Mouse (Mus musculus) limb, embryonic 10.5 days (tissue): ENCODE measurements at regions not wholly inside any gene's neighbourhood (a gene's known extent, or its start where the extent isn't known, plus 50 kb on each side); places are given as distances from the start of the nearest gene placed in this dataset.

Source experiments
- DNase-seq: peaks from one replicate; pipeline ENCODE4 v3.0.0-alpha.2; 2017; ENCODE audit warnings: low spot score
- H3K27ac ChIP-seq: fragments of 300-500 bp; sonication (generic); 2 replicates; pipeline ENCODE4 v1.5.1; 2016; ENCODE audit warnings: mild to moderate bottlenecking
- H3K27me3 ChIP-seq: fragments of 300-500 bp; sonication (generic); 2 replicates; pipeline ENCODE4 v1.6.1; 2016; ENCODE audit warnings: low read depth, mild to moderate bottlenecking; ENCODE audit not compliant: poor library complexity, severe bottlenecking
- H3K36me3 ChIP-seq: fragments of 300-500 bp; sonication (generic); 2 replicates; pipeline ENCODE4 v1.6.1; 2016; ENCODE audit warnings: mild to moderate bottlenecking, moderate library complexity
- H3K4me1 ChIP-seq: fragments of 300-500 bp; sonication (generic); 2 replicates; pipeline ENCODE4 v1.6.1; 2016
- H3K4me3 ChIP-seq: fragments of 300-500 bp; sonication (generic); 2 replicates; pipeline ENCODE4 v1.5.1; 2016; ENCODE audit warnings: mild to moderate bottlenecking, moderate library complexity
- H3K9me3 ChIP-seq: fragments of 300-500 bp; sonication (generic); replicated peaks from 2 replicates; pipeline ENCODE4 v1.6.1; 2016; ENCODE audit warnings: mild to moderate bottlenecking
- WGBS: fragments of 180-500 bp; shearing (Covaris S2); methylation state at CpG from one replicate; pipeline ENCODE4 v1.1.7; 2016; 5-methylcytosine and 5-hydroxymethylcytosine counted together

GRCm38 (mm10) chr9:63876023-63876422, 118.2 kb upstream of the Smad3 start:
- Histone ChIP-seq H3K27ac (no peak overlapping the region; the same call in 1 of the 2 replicates), H3K9me3 (no peaks in the 10 kb centered on the region), H3K27me3 (0 out of 2 replicates have a peak, but pooled peaks cover 17% of the 10 kb centered on the region), H3K36me3 (no peaks in the 10 kb centered on the region), H3K4me1 (peaks cover 38% of the 10 kb centered on the region), H3K4me3 (no peak overlapping the region)
- WGBS, result 90% methylated on average over 12 of the region's 12 CpGs
- no peak for DNase-seq

GRCm38 (mm10) chr9:63875193-63875592, 117.4 kb upstream of the Smad3 start:
- Histone ChIP-seq H3K27me3 (0 out of 2 replicates have a peak, but pooled peaks cover 17% of the 10 kb centered on the region), H3K36me3 (no peaks in the 10 kb centered on the region), H3K9me3 (no peaks in the 10 kb centered on the region), H3K4me1 (peaks cover 30% of the 10 kb centered on the region), H3K27ac (no peak overlapping the region), H3K4me3 (no peak overlapping the region)
- DNase-seq, result no peak
- WGBS, result 87% methylated on average over 5 of the region's 5 CpGs

- no peak for DNase-seq
- H3K9me3 ChIP-seq, result no peaks in the 10 kb centered on the region
- H3K4me3 ChIP-seq, result no peak overlapping the region
- H3K36me3 ChIP-seq, result no peaks in the 10 kb centered on the region
- H3K27ac ChIP-seq, result no peak overlapping the region
- H3K4me1 ChIP-seq, result peaks cover 10% of the 10 kb centered on the region; the same call in 1 of the 2 replicates
- 51% methylated on average over 11 of the region's 11 CpGs for WGBS
- H3K27me3 ChIP-seq, result no peaks in the 10 kb centered on the region
These were observed 106.6 kb upstream of the Smad3 start for GRCm38 (mm10) chr9:63864350-63864749.

GRCm38 (mm10) chr9:63863328-63863727, 105.5 kb upstream of the Smad3 start:
- H3K27me3 ChIP-seq, result no peaks in the 10 kb centered on the region
- WGBS, result 82% methylated on average over 4 of the region's 4 CpGs
- H3K9me3 ChIP-seq, result no peaks in the 10 kb centered on the region
- no peaks in the 10 kb centered on the region for H3K36me3 ChIP-seq
- no peak overlapping the region for H3K27ac ChIP-seq
- H3K4me3 ChIP-seq, result no peak overlapping the region
- no peak for DNase-seq
- peaks cover 10% of the 10 kb centered on the region; the same call in 1 of the 2 replicates for H3K4me1 ChIP-seq

DNA sequence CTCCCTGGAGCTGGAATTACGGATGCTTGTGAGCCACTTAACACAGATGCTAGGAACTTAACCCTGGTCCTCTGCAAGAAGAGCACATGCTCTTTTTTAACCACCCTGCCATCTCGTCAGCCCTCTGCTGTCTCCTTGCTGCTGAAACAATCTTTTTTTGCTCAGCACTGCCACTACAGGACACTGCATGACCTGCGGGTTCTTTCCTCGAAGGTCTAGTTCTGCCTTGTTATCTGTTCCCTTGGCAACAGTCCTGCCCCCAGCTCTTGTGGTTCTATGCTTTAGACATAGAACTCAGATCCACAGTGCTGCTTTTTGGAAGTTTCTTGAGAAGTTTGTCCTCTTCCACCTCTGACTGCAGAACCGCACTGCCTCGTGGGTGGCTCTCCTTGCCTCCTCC, 104.6 kb upstream of the Smad3 start:
- no peaks in the 10 kb centered on the region for H3K9me3 ChIP-seq
- peaks cover 13% of the 10 kb centered on the region; the same call in 1 of the 2 replicates for H3K4me1 ChIP-seq
- H3K4me3 ChIP-seq, result no peak overlapping the region
- 46% methylated on average over 6 of the region's 6 CpGs for WGBS
- no peaks in the 10 kb centered on the region for H3K36me3 ChIP-seq
- no peaks in the 10 kb centered on the region for H3K27me3 ChIP-seq
- DNase-seq, result no peak
- no peak overlapping the region for H3K27ac ChIP-seq

- Histone ChIP-seq H3K4me3 (no peak overlapping the region), H3K4me1 (peaks cover 23% of the 10 kb centered on the region), H3K9me3 (no peaks in the 10 kb centered on the region), H3K27ac (no peak overlapping the region), H3K36me3 (no peaks in the 10 kb centered on the region), H3K27me3 (no peaks in the 10 kb centered on the region)
- no peak for DNase-seq
- WGBS, result 87% methylated on average over 4 of the region's 4 CpGs
These were observed 103.6 kb upstream of the Smad3 start for GRCm38 (mm10) chr9:63861418-63861817.

- 93% methylated on average over 2 of the region's 2 CpGs for WGBS
- H3K4me3 ChIP-seq, result no peak overlapping the region
- peaks cover 25% of the 10 kb centered on the region for H3K4me1 ChIP-seq
- no peak overlapping the region for H3K27ac ChIP-seq
- no peaks in the 10 kb centered on the region for H3K36me3 ChIP-seq
- no peak for DNase-seq
- H3K27me3 ChIP-seq, result no peaks in the 10 kb centered on the region
- H3K9me3 ChIP-seq, result no peaks in the 10 kb centered on the region
These were observed 102.4 kb upstream of the Smad3 start for GRCm38 (mm10) chr9:63860196-63860595.

DNA sequence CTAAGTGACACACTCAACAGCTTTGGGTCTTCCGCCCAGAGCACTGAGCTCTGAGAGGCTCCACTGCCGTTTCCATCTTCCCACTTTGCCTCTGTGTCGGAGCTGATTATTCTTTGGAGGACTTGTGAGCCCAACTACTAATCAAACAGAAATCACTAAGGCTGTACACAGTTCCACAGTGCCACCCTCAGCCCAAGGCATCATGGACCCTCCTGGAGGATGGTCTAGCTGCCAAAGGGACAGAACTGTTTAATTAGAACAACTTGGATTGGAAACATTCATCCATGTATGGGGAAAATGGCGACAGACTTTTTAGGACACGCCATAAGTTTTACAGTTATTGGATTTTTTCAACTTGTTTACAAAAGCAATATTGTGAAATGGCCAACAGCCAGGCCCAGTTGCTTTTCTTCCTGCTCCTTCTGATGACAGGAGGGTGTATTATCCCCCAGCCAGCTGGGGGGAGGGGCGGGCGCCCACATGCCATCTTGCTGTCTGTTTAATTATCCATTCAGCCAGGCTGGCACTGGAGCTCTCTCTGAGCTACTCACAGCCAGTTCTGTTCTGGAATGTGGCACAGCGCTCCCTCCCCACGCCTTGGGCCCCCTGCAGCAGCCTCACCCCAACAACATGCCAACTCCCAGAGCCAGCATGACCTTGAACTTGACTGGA, 98.4 kb upstream of the Smad3 start:
- H3K36me3 ChIP-seq, result no peaks in the 10 kb centered on the region
- no peak overlapping the region for H3K4me3 ChIP-seq
- WGBS, result 83% methylated on average over 9 of the region's 9 CpGs
- H3K27me3 ChIP-seq, result peaks cover 8% of the 10 kb centered on the region; the same call in 1 of the 2 replicates
- DNase-seq, result no peak
- no peak overlapping the region for H3K27ac ChIP-seq
- H3K9me3 ChIP-seq, result no peaks in the 10 kb centered on the region
- H3K4me1 ChIP-seq, result peaks cover 21% of the 10 kb centered on the region

- Histone ChIP-seq H3K36me3 (no peaks in the 10 kb centered on the region), H3K27me3 (peaks cover 8% of the 10 kb centered on the region; the same call in 1 of the 2 replicates), H3K9me3 (no peaks in the 10 kb centered on the region), H3K27ac (no peak overlapping the region), H3K4me1 (peaks cover 12% of the 10 kb centered on the region), H3K4me3 (no peak overlapping the region)
- WGBS, result 63% methylated on average over 12 of the region's 12 CpGs
- DNase-seq, result no peak
These were observed 94.0 kb upstream of the Smad3 start for GRCm38 (mm10) chr9:63851809-63852208.

DNA sequence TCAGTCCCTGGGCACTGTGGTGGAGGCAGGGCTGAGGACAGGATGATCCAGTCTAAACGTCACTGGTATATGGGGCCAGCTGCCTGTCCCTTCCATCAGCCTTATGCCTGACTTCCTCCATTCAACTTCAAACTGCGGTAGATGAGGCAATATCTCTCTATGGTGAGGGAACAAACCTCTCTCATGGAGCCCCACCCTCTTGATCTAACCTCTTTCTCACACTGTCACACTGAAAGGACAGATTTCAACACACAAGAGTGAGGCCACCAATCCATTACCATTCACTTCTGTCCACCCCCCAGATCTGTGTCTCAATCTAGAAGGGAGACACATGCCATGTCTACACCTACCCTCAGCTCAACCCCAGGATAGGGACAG, 92.5 kb upstream of the Smad3 start:
- Histone ChIP-seq H3K4me1 (peaks cover 6% of the 10 kb centered on the region; the same call in 1 of the 2 replicates), H3K27me3 (peaks cover 11% of the 10 kb centered on the region; the same call in 1 of the 2 replicates), H3K4me3 (no peak overlapping the region), H3K27ac (no peak overlapping the region), H3K9me3 (no peaks in the 10 kb centered on the region), H3K36me3 (no peaks in the 10 kb centered on the region)
- no peak for DNase-seq
- 81% methylated on average over 2 of the region's 2 CpGs for WGBS

DNA sequence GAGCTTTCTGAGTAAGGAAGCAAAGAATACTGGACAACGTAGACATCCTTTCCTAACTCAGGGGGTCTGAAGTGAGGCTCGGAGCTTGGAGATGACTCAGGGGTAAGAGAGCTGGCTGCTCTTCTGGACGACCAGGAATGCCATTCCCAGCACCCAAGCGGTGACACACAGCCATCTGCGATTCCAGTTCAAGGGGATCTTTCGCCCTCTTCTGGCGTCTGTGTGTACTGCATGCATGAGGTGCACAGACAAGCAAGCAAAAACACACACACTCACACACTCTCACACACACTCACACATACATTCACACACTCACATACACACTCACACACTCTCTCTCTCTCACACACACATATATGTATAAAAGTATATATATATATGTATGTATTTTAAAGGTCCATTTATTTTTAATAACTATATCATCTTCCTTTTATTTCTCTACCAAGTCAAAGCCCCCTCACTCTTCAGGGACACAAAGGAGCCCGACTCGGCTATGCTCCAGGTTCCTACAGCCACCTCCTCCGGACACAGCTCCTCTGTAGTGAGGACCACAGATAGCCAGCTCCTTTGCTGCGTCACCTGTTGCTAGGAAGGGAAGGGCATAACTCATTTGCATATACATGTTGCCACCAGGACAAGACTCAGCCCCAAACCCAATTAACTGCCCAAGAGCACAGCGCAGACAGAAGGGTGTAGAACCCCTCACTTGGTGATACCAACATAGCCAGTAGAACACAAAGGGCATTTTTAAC, 91.9 kb upstream of the Smad3 start:
- Histone ChIP-seq H3K27me3 (peaks cover 15% of the 10 kb centered on the region; the same call in 1 of the 2 replicates), H3K36me3 (no peaks in the 10 kb centered on the region), H3K27ac (no peak overlapping the region), H3K4me1 (peaks cover 6% of the 10 kb centered on the region; the same call in 1 of the 2 replicates), H3K4me3 (no peak overlapping the region), H3K9me3 (no peaks in the 10 kb centered on the region)
- peak; percentile 52 for DNase-seq
- 79% methylated on average over 12 of the region's 12 CpGs for WGBS

GRCm38 (mm10) chr9:63843883-63844485, 86.2 kb upstream of the Smad3 start:
- H3K4me1 ChIP-seq, result peaks cover 8% of the 10 kb centered on the region; the same call in 1 of the 2 replicates
- H3K36me3 ChIP-seq, result no peaks in the 10 kb centered on the region
- WGBS, result 37% methylated on average over 10 of the region's 10 CpGs
- no peaks in the 10 kb centered on the region for H3K9me3 ChIP-seq
- no peak overlapping the region for H3K4me3 ChIP-seq
- no peak overlapping the region for H3K27ac ChIP-seq
- peak; percentile 88 for DNase-seq
- H3K27me3 ChIP-seq, result peaks cover 7% of the 10 kb centered on the region; the same call in 1 of the 2 replicates

DNA sequence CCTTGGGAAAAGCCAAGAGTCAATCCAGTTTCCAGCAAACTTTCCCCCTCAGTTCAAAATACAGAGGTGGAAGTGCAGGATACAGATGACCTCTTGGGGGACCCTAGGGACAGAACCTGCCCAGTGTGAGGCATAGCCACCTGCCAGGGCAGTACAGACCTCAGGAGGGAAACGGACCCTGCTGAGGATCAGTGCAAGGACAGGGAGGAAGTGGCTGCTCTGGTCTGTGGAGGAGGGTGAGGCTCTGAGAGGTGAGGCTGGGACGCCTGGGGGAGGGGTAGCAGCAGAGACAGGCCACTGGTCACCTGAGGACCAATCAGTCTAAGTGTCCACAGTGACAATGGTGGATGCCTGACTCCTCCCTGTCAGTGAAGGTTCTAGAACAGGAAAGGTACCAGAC, 85.6 kb upstream of the Smad3 start:
- DNase-seq, result no peak
- Histone ChIP-seq H3K4me3 (no peak overlapping the region), H3K9me3 (no peaks in the 10 kb centered on the region), H3K4me1 (peaks cover 8% of the 10 kb centered on the region; the same call in 1 of the 2 replicates), H3K36me3 (no peaks in the 10 kb centered on the region), H3K27me3 (peaks cover 7% of the 10 kb centered on the region; the same call in 1 of the 2 replicates), H3K27ac (no peak overlapping the region)
- WGBS, result 73% methylated on average over 2 of the region's 2 CpGs
